Mouse (Mus musculus) kidney, adult 9 months (tissue): Measurements from ENCODE around the gene Ferd3l.

Source experiments
- DNase-seq: peaks from one replicate; pipeline ENCODE4 v3.0.0; 2022

Ferd3l gene

DNA sequence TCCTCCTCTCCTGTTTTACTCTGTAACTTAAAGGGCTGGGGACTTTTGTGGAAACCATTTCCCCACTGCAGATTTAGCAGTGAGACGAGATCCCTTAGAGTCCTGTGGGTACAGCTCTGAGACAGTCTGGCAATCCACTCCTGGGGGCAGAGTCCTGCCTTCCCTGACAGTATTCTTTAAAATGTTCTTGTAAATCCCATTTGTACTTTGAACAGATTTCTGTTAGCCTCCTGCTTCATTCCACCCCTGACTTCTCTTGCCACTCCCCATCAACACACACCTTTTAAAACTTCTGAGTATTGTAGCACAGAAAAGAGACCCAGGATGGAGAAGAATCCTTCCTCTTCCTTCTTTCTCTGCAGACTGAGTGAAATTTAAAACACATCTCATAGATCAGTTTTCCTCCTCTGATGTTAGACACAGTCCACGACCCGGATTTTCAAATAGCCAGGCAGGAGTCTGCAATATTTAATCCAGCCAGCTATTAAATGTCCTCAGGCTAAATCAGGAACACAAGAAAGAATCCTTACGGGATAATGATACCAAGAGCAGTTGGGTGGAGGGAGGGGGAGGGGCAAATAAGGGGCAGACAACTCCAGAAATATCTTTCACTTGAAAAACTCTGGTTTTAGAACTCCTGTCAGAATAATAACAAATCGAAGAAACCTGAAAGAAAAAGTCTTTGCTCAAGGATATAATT, 37.6 kb downstream of the Ferd3l start:
- DNase-seq, result no peak

DNA sequence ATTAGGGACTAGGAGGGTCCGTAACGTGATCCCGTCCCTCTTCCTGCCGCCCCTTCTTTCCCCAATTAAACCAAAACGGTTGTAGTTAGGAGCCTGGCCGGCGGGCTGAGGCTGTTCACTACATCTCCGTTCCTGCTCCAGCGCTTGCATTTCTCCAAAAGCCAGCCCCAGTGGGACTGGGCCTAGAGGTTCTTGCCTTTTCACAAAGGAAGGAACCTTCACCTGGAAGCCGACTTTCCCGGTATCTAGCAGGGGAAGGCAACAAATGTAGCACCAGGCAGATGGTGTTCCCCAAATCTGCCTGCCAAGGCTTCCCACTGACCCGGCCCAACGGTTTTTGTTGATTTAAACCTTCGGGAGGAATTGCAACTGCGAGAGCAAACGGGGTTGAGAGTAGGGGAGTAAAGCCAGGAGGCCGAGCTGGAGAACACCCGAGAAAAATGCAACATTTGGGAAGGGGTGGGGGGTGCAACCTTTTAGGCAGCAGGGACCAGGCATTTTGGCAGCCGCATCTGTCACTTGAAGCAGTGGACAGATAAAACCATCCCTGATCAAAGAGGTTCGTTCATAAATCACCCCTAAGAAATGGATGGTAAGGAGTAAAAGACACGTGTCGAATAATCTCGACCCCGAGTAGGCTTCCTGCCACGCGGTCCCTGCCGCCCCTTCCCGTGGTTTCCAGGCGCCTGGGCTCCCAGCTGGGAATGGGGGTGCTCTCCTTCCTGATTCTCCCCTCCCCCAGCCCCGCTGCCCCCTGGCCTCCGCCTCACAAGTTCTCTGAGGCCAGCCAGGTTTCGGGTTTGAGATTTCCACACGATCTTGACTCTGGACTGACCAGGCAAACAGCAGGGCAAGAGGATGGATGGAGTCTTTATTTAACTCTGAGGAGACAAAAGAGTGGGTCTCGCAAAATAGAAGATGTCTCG, 38.5 kb downstream of the Ferd3l start:
- no peak for DNase-seq

DNA sequence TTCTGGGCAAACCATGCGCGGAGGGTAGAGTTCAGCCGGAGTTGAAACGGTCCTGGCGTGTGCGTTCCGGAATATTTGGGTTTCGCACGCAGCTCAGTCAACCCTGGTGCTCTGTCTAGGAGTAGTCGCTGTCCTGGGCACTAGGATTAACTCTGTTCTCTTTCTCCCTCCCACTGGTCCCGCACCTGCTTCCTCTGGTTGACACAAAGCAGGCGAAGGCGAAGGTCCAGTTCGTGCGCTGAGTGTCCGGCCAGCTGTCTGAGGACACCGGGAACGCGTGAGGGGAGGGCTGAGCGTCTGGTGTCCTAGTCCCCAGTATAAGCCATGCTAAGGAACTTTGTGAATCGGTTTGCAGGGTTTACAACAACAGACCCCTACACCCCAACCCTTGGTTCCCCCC, 39.3 kb downstream of the Ferd3l start:
- DNase-seq, result no peak

DNA sequence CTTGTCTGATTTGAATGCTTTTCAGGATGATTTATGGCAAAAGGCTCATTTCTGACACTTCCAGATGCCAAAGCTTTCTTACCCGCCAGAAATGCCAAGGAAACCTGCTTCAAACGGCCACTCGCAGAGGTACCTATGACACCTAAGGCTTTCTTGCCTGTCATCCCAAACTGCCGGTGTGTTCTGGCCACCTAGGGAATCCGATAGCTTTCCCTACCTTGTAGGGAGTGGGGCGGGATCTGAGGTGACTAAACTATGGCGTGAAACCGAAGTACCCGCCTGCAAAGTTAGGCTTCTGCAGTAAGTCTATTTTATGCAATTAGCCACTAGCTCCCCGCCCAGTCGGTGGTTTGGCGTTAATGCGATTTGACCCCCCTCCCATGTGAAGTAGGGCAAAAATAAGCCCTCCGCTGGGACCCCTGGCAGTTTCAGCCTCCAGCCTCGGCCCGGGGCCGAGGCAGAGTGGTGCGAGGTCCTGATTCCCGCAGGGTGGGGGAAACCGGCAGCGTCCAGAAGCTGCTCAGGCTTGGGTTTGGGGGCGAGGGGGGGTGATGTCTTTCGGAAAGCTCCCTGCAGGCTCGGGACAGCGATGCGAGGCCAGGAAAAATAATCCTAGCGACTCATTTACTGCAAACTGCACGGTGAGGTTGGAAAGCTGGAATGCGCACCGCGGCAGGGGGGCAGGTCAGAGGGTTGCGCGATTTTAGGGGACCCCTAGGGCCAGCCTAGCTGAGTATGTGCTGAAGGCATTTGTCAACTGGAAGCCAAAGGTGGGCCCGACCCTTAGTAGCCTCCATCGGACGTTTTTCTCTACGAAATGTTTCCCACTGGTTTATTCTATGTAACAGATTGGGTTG, 40.0 kb downstream of the Ferd3l start:
- DNase-seq, result no peak

DNA sequence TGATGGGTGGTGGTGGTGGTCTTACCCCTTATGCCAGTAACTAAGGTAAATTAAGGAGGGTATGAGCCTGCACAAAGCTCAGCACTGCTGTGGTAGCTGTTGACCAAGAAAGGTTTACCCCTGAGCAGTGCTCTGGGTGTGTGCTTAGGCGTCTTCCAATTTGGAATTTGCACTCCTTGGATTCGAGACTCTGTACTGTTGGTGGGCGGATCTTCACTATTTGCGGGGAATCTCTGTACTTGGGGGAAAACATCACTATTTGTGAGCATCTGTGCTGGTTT, 40.6 kb downstream of the Ferd3l start:
- no peak for DNase-seq
